Mouse (Mus musculus): ENCODE measurements around the gene Ica1. TPM values are rescaled to one million over a fixed set of nuclear protein-coding genes. Genes with fewer than 3 reads are reported as not detected.
A peak's percentile ranks its signal among the peaks of the same experiment; 100 is the strongest.

Ica1 gene
- polyA plus RNA-seq, 1 experiment from 2014 or later: 27.9 TPM

DNA sequence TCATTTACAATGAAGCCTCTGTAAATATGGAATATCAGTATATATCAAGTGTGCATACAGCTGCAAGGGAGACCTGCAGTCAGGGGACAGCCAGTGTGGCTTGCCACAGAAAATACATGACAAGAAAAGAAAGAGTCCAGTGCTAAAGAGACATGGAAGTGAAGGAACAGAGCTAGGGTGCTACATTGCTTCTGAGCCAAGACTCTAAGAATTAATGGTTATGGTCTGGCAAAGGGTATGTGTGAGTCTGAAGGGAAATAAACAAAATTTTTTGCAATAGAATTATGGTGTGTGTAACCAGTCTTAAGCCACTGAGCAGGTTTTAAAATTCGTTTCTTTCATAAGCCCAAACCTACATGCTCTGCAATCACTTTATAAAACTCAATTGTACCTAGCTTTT lies 13.2 kb downstream of the Ica1 start:
- Histone ChIP-seq H3K4me1 (peaks cover 4% of the 10 kb centered on the region; the same call in 1 of the 2 replicates), H3K27me3 (ENCODE audit: insufficient read depth, poor library complexity, severe bottlenecking) (no peaks in the 10 kb centered on the region), H3K4me3 (no peak overlapping the region), H3K27ac (no peak overlapping the region), H3K36me3 (no peaks in the 10 kb centered on the region), H3K9me3 (no peaks in the 10 kb centered on the region)
- DNase-seq (ENCODE audit: low spot score): no peak
- 81% methylated on average over 1 of the region's 1 CpGs for WGBS

DNA sequence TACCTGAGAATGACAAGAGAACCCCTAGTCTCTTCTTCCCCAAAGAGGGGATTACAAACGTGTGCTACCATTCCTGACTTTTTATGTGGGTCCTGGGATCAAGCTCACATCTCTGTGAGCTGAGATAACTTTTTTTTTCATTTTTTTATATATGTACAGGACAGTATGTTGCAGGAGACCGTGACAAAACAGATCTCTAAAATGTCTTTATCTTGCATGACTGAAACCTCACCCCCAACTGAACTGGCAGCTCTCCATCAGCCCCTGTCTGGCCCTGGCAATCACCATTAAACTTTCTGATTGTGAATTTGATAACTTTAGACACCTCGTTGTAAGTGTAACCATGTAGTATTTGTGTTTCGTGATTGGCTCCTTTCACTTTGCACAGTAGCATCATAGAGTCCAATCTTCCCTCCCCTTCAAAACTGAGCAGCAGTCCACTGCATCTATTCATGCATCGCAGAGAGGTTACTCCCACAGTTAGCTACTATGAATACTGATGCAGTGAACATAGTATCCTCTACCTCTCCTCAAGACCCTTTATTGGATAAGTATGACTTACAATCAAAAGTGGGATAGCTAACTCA lies 17.5 kb downstream of the Ica1 start:
- DNase-seq (ENCODE audit: low spot score): no peak
- no peak overlapping the region for H3K4me3 ChIP-seq
- WGBS: 76% methylated on average over 5 of the region's 5 CpGs
- peaks cover 14% of the 10 kb centered on the region; the same call in 1 of the 2 replicates for H3K4me1 ChIP-seq
- no peaks in the 10 kb centered on the region for H3K9me3 ChIP-seq
- no peak overlapping the region for H3K27ac ChIP-seq
- H3K27me3 ChIP-seq (ENCODE audit: insufficient read depth, poor library complexity, severe bottlenecking): no peaks in the 10 kb centered on the region
- H3K36me3 ChIP-seq: no peaks in the 10 kb centered on the region

DNA sequence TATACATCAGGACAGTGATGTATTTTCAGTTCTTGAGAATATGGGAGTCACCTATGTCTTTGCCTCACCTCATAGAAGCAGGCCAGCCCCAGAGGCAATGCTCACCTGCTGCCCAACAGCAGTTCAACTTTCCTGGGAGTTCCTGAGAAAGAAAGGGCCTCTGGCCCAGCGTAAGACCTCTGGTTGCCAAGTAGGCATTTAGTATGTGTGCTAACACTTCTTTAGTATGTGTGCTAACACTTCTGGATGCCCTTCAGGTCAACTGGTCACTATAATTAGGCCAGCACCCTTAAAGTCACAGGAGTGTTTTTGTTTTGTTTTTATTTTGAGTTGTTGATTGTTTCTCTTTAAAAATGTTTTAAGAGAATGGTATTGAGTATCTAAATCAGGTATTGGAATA lies 18.4 kb downstream of the Ica1 start:
- H3K27ac ChIP-seq: no peak overlapping the region; the same call in 1 of the 2 replicates
- no peaks in the 10 kb centered on the region for H3K27me3 ChIP-seq (ENCODE audit: insufficient read depth, poor library complexity, severe bottlenecking)
- no peaks in the 10 kb centered on the region for H3K36me3 ChIP-seq
- peaks cover 20% of the 10 kb centered on the region for H3K4me1 ChIP-seq
- 76% methylated on average over 1 of the region's 1 CpGs for WGBS
- no peaks in the 10 kb centered on the region for H3K9me3 ChIP-seq
- no peak overlapping the region for H3K4me3 ChIP-seq
- no peak for DNase-seq (ENCODE audit: low spot score)

DNA sequence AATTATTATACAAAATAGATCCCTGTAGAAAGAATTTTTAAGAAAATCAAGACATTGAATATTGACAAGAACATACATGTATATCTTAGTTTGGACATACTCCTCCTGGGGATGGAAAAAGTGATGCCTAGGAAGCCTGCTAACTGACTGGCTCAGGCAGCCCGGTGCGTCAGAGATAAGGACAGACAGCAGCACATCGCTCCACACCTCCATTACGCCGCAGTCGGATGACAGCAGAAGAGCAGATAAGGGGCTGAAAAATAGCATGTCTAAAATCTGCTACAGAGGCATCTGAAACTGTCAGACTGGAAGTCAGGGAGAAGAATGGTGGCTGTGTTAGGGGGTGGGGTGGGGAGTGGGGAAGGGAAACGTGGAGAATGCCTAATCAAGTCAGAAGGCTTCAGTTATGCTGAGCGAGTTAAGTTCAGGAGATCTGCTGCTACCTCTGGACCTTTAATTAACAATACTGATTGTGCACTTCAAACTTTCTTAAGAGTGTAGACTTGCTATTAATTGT lies 22.5 kb downstream of the Ica1 start:
- no peaks in the 10 kb centered on the region for H3K9me3 ChIP-seq
- peaks cover 23% of the 10 kb centered on the region for H3K4me1 ChIP-seq
- WGBS: 12% methylated on average over 8 of the region's 8 CpGs
- H3K27ac ChIP-seq: peak overlapping the region; percentile 75; the same call in 1 of the 2 replicates
- peak; percentile 85 for DNase-seq (ENCODE audit: low spot score)
- no peaks in the 10 kb centered on the region; the same call in 1 of the 2 replicates for H3K36me3 ChIP-seq
- no peak overlapping the region for H3K4me3 ChIP-seq
- no peaks in the 10 kb centered on the region for H3K27me3 ChIP-seq (ENCODE audit: insufficient read depth, poor library complexity, severe bottlenecking)

DNA sequence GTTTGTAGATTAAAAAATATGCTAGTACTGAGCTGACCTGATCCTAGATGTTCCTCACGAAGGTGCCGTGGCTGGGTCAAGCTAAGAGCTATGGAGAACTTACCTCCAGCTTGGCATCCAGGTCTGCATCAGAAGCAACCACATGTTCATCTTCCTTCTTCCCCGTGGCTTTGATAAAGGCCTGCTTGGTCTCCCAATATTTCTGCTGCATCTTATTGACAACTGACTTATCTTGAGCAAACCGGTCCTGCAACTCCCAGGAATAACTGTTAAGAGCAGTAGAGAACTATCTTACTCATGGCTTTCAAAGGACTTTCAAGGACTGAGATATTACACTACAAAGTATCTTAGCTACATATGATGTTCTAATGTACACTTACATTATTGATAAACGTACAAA lies 23.8 kb downstream of the Ica1 start:
- H3K4me1 ChIP-seq: peaks cover 21% of the 10 kb centered on the region
- 81% methylated on average over 5 of the region's 5 CpGs for WGBS

DNA sequence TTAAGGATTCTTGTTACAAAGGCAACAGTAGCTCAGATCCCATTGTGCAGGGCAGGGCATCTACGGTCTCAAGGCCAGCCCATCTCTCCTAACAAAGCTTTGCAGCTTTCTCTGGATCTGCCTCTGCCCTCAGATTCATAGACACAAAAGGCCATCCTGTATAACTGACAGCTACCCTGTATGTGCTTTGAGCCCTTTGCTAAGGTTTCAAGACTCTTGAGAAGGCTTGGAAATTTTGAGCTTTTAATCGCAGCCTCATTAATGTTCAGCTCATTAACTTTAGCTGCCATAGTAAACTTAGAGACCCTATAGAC lies 24.6 kb downstream of the Ica1 start:
- H3K4me1 ChIP-seq: peaks cover 21% of the 10 kb centered on the region
- no peak overlapping the region for H3K4me3 ChIP-seq
- peak overlapping the region; percentile 44; the same call in 1 of the 2 replicates for H3K27ac ChIP-seq
- DNase-seq (ENCODE audit: low spot score): no peak
- H3K36me3 ChIP-seq: peaks cover 3% of the 10 kb centered on the region; the same call in 1 of the 2 replicates
- 94% methylated on average over 2 of the region's 2 CpGs for WGBS
- H3K9me3 ChIP-seq: no peaks in the 10 kb centered on the region
- H3K27me3 ChIP-seq (ENCODE audit: insufficient read depth, poor library complexity, severe bottlenecking): no peaks in the 10 kb centered on the region

More for the DNA sequence above, 23.8 kb downstream of the Ica1 start:
- no peaks in the 10 kb centered on the region for H3K27me3 ChIP-seq (ENCODE audit: insufficient read depth, poor library complexity, severe bottlenecking)
- no peaks in the 10 kb centered on the region; the same call in 1 of the 2 replicates for H3K36me3 ChIP-seq
- H3K9me3 ChIP-seq: no peaks in the 10 kb centered on the region
- DNase-seq (ENCODE audit: low spot score): no peak
- no peak overlapping the region for H3K27ac ChIP-seq
- no peak overlapping the region for H3K4me3 ChIP-seq

DNA sequence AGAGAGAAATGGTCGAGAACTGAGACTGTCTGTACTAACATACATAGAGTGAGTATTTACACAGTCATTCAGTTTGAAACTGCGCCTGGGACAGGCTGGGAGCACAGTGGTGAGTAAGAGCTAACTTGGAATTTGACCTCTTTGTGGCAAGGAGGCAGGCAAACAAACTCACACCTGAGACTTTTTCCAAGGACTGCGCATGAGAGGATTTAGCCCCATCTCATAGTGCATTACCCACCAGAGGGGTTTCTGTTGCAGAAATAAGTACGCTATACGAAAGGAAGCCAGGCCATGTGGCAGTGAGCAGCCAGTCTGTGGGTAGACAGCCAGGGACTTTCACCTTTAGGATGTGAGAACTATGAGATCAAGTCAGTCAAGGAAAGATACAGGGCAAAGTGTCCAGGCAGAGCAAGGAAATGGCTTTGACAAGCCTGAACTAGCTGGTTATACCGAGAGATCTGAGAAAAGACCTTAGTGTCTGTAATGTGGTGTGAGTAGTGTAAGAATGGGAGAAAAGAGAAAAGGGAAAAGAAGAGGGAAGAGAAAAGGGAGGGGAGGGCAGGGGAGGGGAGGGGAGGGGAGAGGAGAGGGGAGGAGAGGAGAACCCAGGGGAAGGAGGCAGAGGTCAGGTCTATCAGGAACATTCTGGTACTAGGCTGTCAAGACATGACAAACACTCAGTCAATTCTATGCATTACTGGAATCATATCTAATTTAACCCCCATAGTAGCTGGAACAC lies 25.1 kb downstream of the Ica1 start:
- Histone ChIP-seq H3K36me3 (peaks cover 3% of the 10 kb centered on the region; the same call in 1 of the 2 replicates), H3K9me3 (no peaks in the 10 kb centered on the region), H3K27ac (peak overlapping the region; percentile 44), H3K27me3 (ENCODE audit: insufficient read depth, poor library complexity, severe bottlenecking) (no peaks in the 10 kb centered on the region), H3K4me3 (no peak overlapping the region), H3K4me1 (peaks cover 21% of the 10 kb centered on the region)
- no peak for DNase-seq (ENCODE audit: low spot score)
- WGBS: 86% methylated on average over 6 of the region's 6 CpGs

DNA sequence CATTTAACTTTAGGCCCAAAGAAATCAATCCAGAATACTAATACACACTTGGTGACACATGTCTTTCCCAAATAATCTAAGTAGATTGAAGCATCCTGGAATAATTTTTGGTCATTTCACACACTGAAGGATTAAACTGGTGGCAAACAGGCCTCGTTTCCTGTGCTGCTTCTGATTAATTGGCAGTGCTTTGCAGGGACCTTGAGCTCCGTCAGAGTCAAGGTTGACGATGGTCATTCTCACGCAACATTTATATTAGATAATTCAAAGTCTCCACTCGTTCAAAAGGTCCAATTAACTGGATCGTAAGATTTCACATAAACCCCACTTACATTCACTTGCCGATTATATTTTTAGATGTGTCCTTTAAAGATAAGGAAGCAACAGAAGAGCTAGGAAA lies 33.4 kb downstream of the Ica1 start:
- Histone ChIP-seq H3K4me1 (peaks cover 16% of the 10 kb centered on the region), H3K9me3 (no peaks in the 10 kb centered on the region), H3K4me3 (no peak overlapping the region), H3K27ac (no peak overlapping the region), H3K27me3 (ENCODE audit: insufficient read depth, poor library complexity, severe bottlenecking) (no peaks in the 10 kb centered on the region), H3K36me3 (peaks cover 14% of the 10 kb centered on the region; the same call in 1 of the 2 replicates)
- no peak for DNase-seq (ENCODE audit: low spot score)
- 76% methylated on average over 7 of the region's 7 CpGs for WGBS

DNA sequence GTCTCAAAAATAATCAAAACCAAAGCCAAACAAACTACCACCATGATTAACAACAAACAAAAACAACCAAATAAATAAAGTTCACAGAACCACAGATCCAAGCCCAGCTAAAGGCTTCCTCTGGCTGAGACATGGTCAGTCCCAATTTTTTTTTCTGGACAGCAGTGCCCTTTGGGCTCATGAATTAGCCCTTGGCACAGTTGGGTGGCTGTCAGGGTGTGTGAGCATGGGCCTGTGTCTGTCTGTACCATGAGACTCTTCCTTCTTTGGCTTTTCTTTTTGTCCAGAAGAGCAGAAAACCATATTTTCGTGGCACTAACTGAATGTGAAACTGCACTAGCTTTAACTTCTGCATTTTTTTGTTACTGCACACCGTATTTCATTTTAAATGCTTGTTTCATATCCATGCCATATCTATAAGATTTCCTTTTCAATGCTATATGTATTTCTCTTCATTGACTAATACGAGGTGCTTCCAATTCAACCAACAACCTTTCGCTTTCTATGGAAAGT lies 34.0 kb downstream of the Ica1 start:
- WGBS: 90% methylated on average over 4 of the region's 4 CpGs

DNA sequence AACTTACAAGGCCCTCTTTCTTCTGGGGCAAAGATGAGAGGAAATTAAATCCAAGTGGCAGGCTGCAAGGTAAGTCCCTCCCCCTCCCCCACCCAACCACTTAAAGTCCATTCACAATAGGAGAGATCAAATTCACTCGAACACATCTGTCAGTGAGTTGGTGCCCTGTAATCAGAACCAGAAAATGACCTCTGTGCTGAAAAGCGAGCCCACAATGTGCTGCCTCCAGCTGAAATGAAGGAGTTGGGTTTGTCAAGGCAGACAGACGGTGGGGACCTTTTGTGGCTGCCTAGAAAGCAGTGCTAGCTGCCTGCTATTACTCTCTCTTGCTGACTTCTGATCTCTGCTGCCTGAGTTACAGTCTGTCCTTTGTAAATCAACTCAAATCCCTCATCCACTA lies 35.8 kb downstream of the Ica1 start:
- no peaks in the 10 kb centered on the region for H3K27me3 ChIP-seq (ENCODE audit: insufficient read depth, poor library complexity, severe bottlenecking)
- H3K36me3 ChIP-seq: peaks cover 11% of the 10 kb centered on the region; the same call in 1 of the 2 replicates
- H3K9me3 ChIP-seq: no peaks in the 10 kb centered on the region
- peak overlapping the region; percentile 52; the same call in 1 of the 2 replicates for H3K27ac ChIP-seq
- 27% methylated on average over 3 of the region's 3 CpGs for WGBS
- no peak overlapping the region for H3K4me3 ChIP-seq
- peaks cover 16% of the 10 kb centered on the region for H3K4me1 ChIP-seq
- no peak for DNase-seq (ENCODE audit: low spot score)

More for the DNA sequence above, 34.0 kb downstream of the Ica1 start:
- no peak overlapping the region for H3K27ac ChIP-seq
- no peak overlapping the region for H3K4me3 ChIP-seq
- DNase-seq (ENCODE audit: low spot score): no peak
- no peaks in the 10 kb centered on the region for H3K27me3 ChIP-seq (ENCODE audit: insufficient read depth, poor library complexity, severe bottlenecking)
- peaks cover 16% of the 10 kb centered on the region for H3K4me1 ChIP-seq
- H3K9me3 ChIP-seq: no peaks in the 10 kb centered on the region
- peaks cover 14% of the 10 kb centered on the region; the same call in 1 of the 2 replicates for H3K36me3 ChIP-seq

DNA sequence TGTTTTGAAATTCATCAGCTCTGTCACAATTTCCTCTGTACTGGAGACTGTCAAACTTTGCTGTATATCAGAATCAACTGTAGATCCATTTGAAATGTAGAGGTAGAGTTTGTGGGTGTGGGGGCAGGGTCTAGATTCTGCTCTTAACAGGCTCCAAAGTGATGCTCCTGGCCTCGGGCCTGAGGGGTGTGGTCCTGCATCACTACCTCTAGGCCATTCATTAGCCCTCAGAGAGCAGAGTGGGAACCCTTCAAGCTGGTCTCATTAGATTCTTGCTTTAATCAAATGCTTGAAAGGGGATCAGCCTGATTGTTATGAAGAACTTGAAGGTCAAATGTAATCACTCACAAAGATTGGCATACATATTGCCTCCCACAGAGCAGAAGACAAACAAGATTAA lies 36.6 kb downstream of the Ica1 start:
- DNase-seq (ENCODE audit: low spot score): no peak
- Histone ChIP-seq H3K27me3 (ENCODE audit: insufficient read depth, poor library complexity, severe bottlenecking) (no peaks in the 10 kb centered on the region), H3K4me1 (peaks cover 15% of the 10 kb centered on the region), H3K9me3 (no peaks in the 10 kb centered on the region), H3K4me3 (no peak overlapping the region), H3K27ac (no peak overlapping the region), H3K36me3 (peaks cover 11% of the 10 kb centered on the region; the same call in 1 of the 2 replicates)
- WGBS: 65% methylated on average over 1 of the region's 1 CpGs

DNA sequence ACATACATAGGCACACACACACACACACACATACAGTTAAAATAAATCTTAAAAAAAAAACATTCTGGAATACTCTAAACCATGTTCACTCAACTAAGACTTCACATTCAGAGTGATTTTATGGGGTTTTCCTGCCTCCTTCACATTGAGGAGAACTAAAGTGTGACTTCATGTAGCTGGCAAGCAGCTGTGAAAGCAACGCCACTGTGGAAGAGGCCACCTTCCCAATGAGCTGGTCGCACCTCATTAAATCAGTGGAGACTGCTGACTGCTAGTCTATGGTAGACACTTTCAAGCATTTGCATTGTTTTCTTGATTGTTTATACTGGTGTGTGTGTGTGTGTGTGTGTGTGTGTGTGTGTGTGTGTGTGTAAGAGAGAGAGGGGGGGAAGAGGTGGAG lies 38.2 kb downstream of the Ica1 start:
- DNase-seq (ENCODE audit: low spot score): no peak
- no peaks in the 10 kb centered on the region for H3K27me3 ChIP-seq (ENCODE audit: insufficient read depth, poor library complexity, severe bottlenecking)
- 79% methylated on average over 2 of the region's 2 CpGs for WGBS
- H3K9me3 ChIP-seq: no peaks in the 10 kb centered on the region
- peaks cover 10% of the 10 kb centered on the region; the same call in 1 of the 2 replicates for H3K4me1 ChIP-seq
- H3K27ac ChIP-seq: no peak overlapping the region
- no peak overlapping the region for H3K4me3 ChIP-seq
- H3K36me3 ChIP-seq: peaks cover 8% of the 10 kb centered on the region; the same call in 1 of the 2 replicates

DNA sequence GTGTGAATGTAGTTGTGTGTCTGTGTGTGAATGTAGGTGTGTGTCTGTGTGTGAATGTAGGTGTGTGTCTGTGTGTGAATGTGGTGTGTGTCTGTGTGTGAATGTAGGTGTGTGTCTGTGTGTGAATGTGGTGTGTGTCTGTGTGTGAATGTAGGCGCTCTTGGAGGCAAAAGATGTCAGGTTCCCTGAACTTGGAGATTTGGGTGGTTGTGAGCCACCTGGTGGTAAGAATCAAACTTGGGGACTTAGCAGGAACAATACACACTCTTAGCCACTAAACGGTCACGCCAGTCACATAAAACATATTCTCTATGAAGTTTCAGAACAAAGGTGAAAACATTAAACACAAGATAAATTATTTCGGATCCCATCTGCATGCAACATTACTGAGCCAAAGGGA lies 39.9 kb downstream of the Ica1 start:
- Histone ChIP-seq H3K36me3 (peaks cover 8% of the 10 kb centered on the region; the same call in 1 of the 2 replicates), H3K4me1 (peaks cover 13% of the 10 kb centered on the region), H3K27me3 (ENCODE audit: insufficient read depth, poor library complexity, severe bottlenecking) (no peaks in the 10 kb centered on the region), H3K4me3 (no peak overlapping the region), H3K27ac (no peak overlapping the region), H3K9me3 (no peaks in the 10 kb centered on the region)
- 77% methylated on average over 4 of the region's 4 CpGs for WGBS
- DNase-seq (ENCODE audit: low spot score): no peak

All from heart, embryonic 10.5 days (tissue).